Mouse (Mus musculus): Measurements from ENCODE around the gene Nepn. TPM values are rescaled to one million over a fixed set of nuclear protein-coding genes. Genes with fewer than 3 reads are reported as not detected.

Nepn gene
- total RNA-seq, 2 experiments from 2014 or later, result 0.28 to 0.42 TPM

DNA sequence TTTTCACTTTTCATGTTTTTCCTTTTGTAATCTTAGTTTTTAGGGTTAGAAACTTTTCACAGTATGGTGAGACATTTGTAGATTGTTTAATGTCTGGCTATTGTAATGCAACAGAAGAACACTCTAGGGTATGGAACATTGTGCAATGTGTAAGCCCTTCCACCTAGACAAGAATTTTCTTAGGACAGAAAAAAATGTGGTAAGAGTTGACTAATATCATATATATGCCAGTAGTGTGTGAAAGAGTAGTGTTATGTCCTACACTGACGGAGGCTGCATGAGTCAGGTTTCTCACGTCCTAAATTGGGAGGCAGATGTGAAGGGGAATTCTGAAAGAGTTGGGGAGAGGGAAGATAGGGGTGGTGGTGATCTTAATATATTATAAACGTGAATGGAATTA lies 10.9 kb downstream of the Nepn start:
- no peak for DNase-seq (ENCODE audit: low spot score in 2 of 2)

DNA sequence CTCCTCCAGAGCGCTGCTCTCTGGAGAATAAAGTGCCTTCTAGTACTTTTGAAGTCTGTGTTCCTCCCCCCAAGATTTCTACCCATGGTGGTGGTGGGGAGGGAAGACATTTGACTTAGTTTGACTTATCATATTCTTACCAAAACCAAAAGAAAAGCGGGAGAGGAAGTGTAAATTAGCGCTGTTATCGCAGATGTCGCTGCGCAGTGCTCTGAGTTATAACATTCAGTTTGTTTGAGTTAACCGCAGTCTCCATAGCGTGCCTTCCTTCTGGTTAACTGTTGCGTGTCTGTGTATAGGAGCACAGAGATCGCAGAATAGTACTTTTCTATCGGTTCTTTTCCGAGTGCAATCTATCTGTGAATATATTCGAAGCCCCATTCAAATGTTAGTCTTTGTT lies 16.4 kb downstream of the Nepn start:
- no peak for DNase-seq (ENCODE audit: low spot score in 2 of 2)

DNA sequence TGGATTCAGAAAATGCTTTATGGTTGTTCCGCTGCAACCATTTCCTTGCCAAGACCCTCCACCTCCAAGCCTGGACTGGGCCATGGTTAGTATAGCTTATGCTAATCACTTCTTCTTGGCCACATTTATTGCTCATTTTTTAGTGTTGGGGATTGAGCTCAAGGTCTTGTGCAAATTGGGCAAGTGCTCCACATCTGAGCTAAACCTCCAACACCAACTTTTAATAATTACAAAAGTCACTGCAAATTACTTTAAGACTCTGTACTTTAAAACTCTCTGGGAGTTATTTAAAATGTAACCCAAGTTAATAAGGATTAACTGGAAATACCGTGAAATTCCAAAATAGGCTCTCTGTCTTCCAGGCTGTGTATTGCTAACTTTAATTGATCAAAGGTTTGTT lies 18.8 kb downstream of the Nepn start:
- no peak for DNase-seq (ENCODE audit: low spot score in 2 of 2)

DNA sequence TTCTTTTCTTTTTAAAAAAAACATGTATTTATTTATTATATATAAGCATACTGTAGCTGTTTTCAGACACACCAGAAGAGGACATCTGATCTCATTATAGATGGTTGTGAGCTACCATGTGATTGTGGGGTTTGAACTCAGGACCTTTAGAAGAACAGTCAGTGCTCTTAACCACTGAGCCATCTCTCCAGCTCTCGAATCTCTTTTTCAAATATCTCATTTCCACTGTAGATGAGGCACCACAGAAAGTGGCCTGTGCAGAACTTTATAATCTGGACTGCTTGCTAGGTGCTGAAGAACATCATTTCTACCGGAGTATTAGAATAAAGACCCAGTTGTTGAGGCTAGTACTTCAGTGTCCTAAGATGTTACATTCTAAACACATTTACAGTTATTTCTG lies 26.2 kb downstream of the Nepn start:
- no peak for DNase-seq (ENCODE audit: low spot score in 2 of 2)

DNA sequence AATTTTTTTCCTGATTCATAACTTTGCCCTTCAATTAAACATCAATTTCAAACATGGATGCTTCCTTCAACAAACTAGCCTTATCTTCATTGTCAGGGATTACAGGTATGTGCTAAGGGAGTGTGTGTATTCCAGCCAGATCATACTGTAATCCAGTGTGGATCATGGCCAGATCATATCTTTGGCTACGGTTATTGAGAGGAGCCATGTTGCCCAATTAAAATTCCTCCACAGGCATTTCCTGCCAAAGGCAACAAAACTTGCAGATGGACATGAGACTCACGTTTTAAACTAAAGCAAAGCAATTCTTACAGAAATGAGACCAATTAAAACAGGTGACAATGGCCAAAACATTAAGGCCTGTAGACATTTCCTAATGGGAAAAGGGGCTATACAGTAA lies 27.7 kb downstream of the Nepn start:
- DNase-seq (ENCODE audit: low spot score in 2 of 2), result no peak

DNA sequence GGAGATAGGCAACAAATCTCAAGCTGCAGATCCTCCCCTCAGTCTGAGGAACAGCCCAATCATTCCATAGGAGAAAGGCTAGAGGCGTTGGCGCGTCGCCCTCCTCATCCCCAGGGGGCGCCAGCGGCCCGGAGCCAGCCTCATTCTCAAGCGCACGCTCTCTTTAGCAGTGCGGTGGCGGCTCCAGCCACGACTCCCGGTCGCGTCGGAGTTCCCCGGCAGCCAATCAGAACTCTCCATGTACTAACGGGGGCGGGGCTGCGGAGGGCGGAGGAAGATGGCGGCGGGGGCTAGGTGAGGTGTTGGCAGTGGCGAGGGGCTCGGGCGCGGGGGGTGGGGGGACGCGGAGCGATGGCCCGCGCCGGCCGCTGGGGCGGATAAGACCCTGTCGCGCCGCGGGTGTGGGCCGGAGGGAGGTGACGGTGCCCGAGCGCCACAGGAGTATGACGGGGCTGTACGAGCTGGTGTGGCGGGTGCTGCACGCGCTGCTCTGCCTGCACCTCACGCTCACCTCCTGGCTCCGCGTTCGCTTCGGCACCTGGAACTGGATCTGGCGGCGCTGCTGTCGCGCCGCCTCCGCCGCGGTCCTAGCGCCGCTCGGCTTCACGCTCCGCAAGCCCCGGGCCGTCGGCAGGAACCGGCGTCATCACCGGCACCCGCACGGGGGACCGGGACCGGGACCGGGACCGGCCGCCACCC lies 28.7 kb downstream of the Nepn start, which contains the start of gene Nus1:
Gene Nus1 (plus strand): TSS at position 249 of the 699 bp plus-strand sequence.
- DNase-seq (ENCODE audit: low spot score in 2 of 2), result peak; percentile 93 to 94

DNA sequence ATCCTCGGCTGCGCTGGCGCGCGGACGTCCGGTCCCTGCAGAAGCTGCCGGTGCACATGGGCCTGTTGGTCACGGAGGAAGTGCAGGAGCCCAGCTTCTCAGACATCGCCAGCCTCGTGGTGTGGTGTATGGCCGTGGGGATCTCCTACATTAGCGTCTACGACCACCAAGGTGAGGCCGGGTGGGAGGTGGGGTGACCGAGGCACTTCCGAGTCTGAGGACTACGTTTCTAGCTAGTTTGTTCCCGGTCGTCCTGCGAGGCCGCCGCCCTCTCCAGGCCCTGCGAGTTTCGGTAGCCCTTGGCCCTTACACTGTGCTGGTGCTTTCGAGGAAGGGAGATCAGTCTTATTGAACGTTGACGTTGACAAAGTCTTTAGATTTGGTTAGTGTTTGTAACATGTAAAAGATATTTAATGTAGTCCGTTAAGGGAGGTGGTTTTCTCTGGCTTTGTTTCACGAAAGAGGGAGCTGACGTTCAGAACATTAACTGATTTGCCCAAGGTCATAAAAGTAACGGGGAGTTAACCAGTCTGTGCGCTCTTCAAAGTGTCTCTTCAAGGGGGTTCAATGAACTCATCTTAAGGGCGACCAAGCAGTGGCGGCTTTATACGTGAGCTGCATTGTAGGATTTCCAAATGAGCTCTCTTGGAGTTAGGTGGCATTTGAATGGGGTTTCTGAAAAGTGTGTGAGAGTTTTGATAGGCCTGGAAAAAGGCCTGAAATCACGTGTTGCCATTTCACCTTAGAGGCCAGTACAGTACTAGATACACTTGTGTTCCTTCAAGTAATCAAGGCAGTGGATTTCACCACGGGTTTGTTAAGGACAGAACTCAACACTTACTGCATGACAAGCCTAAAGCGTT lies 29.5 kb downstream of the Nepn start:
- DNase-seq (ENCODE audit: low spot score in 2 of 2), result no peak

DNA sequence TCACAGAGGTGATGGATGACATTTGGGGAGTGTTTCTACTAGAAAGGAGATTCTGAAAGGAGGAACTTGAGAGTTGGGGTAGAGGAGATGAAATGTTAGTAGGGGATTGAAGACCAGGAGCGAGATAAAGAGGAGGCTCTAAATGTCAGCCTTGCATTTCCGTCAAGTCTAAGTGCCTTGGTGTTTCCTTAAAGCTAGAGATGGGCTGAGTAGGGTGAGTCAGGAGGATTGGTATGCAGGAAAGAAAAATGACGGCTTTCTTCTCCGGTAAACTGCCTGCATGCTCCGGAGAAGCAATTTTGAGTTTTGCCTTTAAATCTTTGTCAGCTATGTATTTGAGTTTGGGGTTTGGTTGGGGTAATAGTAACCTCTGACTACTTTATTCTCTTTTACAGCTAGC lies 30.2 kb downstream of the Nepn start:
- DNase-seq (ENCODE audit: low spot score in 2 of 2), result no peak

DNA sequence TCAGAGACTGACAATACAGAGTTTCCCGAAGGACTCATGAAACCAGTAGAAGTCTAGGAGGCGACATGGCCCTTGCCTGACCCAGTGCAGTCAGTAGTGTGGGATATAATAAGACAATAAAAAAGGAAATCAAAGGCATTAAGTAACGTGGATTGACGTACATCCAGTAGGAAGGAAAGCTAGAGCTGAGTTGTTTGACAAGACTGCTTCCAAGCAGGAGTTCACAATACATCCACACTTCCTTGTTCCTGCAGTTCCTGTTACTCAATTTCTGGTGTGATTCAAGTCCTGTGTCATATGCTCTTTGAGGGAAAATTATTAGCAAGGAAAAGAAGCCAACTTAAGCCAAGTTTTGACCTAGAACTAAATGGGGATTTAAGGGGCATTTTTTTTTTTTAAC lies 30.6 kb downstream of the Nepn start:
- DNase-seq (ENCODE audit: low spot score in 2 of 2), result no peak

DNA sequence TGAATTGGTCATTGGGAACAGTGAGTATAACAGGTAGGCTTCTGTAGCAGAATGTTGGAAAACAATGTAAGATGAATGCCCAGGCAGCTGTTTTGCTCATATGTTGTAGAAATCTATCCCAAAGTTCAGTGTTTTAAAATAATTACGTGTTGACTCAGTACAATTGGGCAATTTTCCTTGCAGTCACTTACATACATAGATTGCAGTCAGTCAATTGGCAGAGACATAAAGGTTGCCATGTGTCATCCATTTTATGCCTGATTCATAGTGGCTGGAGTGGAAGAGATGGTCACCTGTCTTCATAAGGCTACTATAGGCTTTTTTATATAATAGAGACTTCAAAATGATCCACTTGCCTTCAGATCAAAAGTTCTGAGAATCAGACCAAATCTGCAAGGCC lies 31.8 kb downstream of the Nepn start:
- no peak for DNase-seq (ENCODE audit: low spot score in 2 of 2)

DNA sequence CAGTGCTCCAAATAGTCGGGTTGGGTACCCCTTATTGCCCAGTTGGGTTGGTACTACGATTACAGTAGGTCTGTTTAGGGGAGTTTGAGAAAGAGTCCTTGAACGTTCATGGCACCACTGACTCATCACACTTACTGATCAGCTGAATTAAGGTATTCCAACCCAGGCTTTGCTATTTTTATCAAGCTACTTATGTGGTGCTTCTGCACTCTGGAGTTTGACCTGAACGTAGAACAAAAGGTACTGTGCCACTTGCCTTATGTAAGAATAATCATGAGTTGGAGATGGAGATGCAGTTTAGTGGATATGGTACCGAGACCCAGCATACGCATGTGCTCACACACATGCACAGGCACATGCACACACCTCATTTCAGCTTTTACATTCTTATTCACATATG lies 32.9 kb downstream of the Nepn start:
- DNase-seq (ENCODE audit: low spot score in 2 of 2), result no peak

DNA sequence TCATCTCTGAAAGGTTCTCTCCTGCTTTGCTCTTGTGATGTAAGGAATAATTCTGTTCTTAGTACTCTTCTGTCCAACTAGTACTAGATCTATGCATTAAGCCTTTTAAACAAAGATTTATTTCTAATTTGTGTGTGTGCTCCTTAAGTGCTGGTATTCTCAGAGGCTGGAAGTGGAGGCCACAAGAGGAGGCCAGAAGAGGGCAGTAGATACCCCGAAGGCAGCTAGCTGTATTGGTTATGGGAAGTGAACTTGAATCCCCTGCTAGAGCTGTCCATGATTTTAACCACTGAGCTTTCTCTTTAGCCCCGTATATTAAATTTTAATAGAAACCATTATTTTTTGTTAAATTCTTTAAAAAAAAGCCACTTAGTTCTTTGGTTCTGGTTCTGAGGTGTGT lies 34.3 kb downstream of the Nepn start:
- no peak for DNase-seq (ENCODE audit: low spot score in 2 of 2)

DNA sequence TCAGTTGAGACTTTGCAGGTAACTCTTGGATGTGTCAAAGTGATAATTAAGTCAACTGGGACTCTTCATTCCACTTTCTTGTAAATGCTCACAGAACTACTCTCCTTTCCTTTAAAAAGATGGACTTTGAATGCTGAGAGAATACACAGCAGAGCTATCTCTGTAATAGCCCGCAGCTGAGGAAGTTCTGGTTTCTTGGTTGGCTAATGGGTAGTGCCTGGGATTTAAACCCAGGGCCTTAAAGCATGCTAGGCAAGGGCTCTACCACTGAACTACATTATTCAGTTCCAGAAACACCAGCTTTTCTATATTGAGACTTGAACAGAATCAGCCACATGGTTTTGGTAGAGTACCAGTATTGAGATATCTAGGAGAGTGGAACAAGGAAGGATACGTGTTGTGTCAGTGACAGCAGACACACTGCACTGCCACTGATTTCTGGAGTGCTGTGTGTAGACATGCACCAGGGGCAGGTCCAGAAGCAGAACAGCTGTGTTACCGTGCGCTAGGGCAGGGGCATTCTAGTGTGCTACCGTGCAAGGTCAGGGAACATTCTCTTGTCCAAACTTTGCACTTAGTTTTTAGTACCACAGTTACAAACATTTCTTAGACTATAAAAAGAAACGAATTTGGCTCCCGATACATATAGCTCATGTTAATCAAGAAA lies 37.7 kb downstream of the Nepn start:
- no peak for DNase-seq (ENCODE audit: low spot score in 2 of 2)

DNA sequence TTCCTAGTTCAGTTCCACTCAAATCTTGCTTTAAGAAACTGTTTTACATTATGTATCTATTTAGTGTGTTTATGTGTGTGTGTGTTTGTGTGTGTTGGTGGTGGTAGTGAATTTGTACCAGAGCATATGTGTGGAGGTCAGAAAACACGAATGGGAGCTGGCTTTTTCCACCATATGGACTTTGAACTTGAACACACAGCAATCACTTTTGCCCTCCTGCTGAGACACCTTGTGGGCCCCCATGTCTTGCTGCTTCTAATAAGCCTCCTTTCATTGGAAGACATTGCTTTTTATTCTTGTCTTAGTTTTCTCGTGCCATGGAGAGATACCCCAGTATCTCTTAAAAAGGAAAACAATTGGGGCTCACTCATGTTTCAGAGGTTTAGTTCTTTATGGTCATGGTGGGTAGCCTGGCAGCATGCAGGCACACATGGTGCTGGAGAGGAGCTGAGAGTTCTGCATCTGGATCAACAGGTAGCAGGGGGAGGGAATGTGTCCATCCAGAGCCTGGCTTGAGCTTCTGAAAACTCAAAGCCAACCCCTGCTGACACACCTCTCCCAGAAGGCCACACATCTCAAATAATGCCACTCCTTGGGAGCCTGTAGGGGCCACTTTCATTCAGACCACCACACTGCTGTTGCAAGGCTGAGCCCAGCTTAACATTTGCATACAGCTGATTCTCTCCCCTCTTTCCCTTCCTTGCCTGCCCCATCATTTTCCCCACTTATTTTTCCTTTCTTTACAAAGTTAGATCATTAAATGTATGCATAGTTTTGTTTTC lies 39.1 kb downstream of the Nepn start:
- no peak for DNase-seq (ENCODE audit: low spot score in 2 of 2)

DNA sequence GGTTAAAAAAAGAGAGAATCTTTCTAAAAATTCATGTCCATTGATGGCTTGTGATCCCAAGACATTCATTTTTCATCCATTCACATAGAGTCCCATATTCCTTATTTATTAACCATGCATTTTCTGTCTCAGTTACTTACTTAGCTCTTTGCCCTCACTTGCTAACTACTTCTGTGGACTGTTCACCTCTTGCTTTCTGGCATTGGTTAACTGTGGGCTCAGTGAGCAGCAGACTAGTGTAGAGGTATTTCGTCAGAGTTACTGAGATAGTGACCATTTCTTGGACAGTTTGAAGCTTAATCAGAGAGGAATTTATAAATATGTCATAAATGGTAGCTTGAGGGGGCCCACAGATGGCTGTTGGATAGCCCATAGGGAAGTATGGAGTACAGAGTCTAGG lies 42.2 kb downstream of the Nepn start:
- DNase-seq (ENCODE audit: low spot score in 2 of 2), result no peak

DNA sequence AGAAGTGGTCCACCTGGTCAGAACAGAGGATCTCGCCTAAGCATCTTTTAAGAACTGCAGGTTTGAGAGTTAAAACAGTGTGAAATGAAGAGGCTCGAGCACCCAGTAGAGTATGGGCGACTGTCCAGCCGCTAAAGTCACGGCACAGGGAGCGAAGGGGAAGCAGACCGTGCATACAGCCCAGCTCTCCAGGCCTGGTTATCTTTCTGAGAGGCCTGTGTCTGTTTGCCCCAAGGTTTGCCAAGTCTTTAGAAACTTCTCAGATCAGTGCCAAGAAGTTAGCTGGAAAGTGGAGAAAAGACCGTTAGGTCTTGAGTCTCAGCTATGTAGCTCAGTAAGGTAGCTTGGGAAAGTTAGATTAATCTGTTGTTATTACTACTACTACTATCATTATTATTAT lies 46.1 kb downstream of the Nepn start:
- DNase-seq (ENCODE audit: low spot score in 2 of 2), result no peak

Other genes starting within 250 kb of the Nepn start
- gene Ros1, start 193.7 kb upstream of the Nepn start, total RNA-seq (2021), result under 1 TPM; 0.08 to 0.53 TPM
- 10 to 100 TPM in 1 of 2 experiments, 1 to 10 TPM in 1; 8.8 to 10.6 TPM for gene Dcbld1, start 155.4 kb upstream of the Nepn start, total RNA-seq (2021)
- not detected for gene Gm26741, start 30.2 kb upstream of the Nepn start, total RNA-seq (2021)
- 10 to 100 TPM; 26.9 to 29.4 TPM for gene Gopc, start 6.8 kb upstream of the Nepn start, total RNA-seq (2021)
- gene Nus1, start 28.6 kb downstream of the Nepn start, total RNA-seq (2021), result 10 to 100 TPM; 49.7 to 56.4 TPM

Data from adrenal gland, postnatal 4 days (tissue).